Mouse (Mus musculus) erythroblast, embryonic 14.5 days (primary cell): Measurements from ENCODE around the gene Hrh3. TPM values are rescaled to one million over a fixed set of nuclear protein-coding genes. Genes with fewer than 3 reads are reported as not detected.

Experiments
- H3K27me3 ChIP-seq: 2 replicates; pipeline ENCODE4 v1.6.1; 2012; ENCODE audit warnings: inconsistent platforms; ENCODE audit not compliant: control insufficient read depth
- H3K36me3 ChIP-seq: 2 replicates; pipeline ENCODE4 v1.6.1; 2012; ENCODE audit warnings: mild to moderate bottlenecking, inconsistent platforms; ENCODE audit not compliant: control insufficient read depth
- H3K4me1 ChIP-seq: 2 replicates; pipeline ENCODE4 v1.6.1; 2012; ENCODE audit warnings: inconsistent platforms; ENCODE audit not compliant: control insufficient read depth
- H3K4me3 ChIP-seq: replicated peaks from 2 replicates; pipeline ENCODE3; 2012; ENCODE audit warnings: moderate library complexity, mild to moderate bottlenecking, inconsistent platforms
- H3K9me3 ChIP-seq: 2 replicates; pipeline ENCODE4 v1.6.1; 2012; ENCODE audit warnings: low read length, inconsistent platforms, mixed read lengths; ENCODE audit not compliant: control insufficient read depth
- GATA1 ChIP-seq: IDR thresholded peaks from 2 replicates; pipeline ENCODE4 v1.6.1; 2012; ENCODE audit warnings: low read length, inconsistent platforms, mixed read lengths
- TAL1 ChIP-seq: IDR thresholded peaks from 3 replicates; pipeline ENCODE4 v1.6.1; 2012; ENCODE audit warnings: low read length, inconsistent platforms, mixed read lengths
- polyA plus RNA-seq: library from polyadenylated mRNA; stranded (reverse); fragments of >175 nt; gene quantifications from 2 replicates; pipeline ENCODE4 v1.2.3, GENCODE M21; 2012

Hrh3 gene
- polyA plus RNA-seq: not detected in 2 replicates

GRCm38 (mm10) chr2:180103978-180104658 is at the start of gene Hrh3:
TSS of gene Hrh3 (minus strand) at chr2:180104488.
- no peaks in the 10 kb centered on the region for H3K36me3 ChIP-seq
- TF ChIP-seq GATA1 (no peak), TAL1 (no peak)
- no peaks in the 10 kb centered on the region; the same call in 1 of the 2 replicates for H3K9me3 ChIP-seq
- peaks cover 75% of the 10 kb centered on the region for H3K27me3 ChIP-seq
- H3K4me1 ChIP-seq: peaks cover 19% of the 10 kb centered on the region
- peak within 1 kb of the TSS; percentile 37 for H3K4me3 ChIP-seq

GRCm38 (mm10) chr2:180148551-180148950 is 44.3 kb upstream of the Hrh3 start:
- TF ChIP-seq TAL1 (no peak), GATA1 (no peak)
- Histone ChIP-seq H3K4me1 (no peaks in the 10 kb centered on the region), H3K27me3 (no peaks in the 10 kb centered on the region), H3K36me3 (peaks cover 69% of the 10 kb centered on the region), H3K4me3 (no peak overlapping the region), H3K9me3 (no peaks in the 10 kb centered on the region)

GRCm38 (mm10) chr2:180147379-180147778 is 43.1 kb upstream of the Hrh3 start:
- no peaks in the 10 kb centered on the region for H3K4me1 ChIP-seq
- H3K27me3 ChIP-seq: no peaks in the 10 kb centered on the region
- TF ChIP-seq GATA1 (no peak), TAL1 (no peak)
- H3K4me3 ChIP-seq: no peak overlapping the region
- no peaks in the 10 kb centered on the region for H3K9me3 ChIP-seq
- H3K36me3 ChIP-seq: peaks cover 63% of the 10 kb centered on the region

GRCm38 (mm10) chr2:180146091-180146490 is 41.8 kb upstream of the Hrh3 start:
- TF ChIP-seq TAL1 (no peak), GATA1 (no peak)
- no peaks in the 10 kb centered on the region for H3K27me3 ChIP-seq
- H3K9me3 ChIP-seq: no peaks in the 10 kb centered on the region
- peaks cover 61% of the 10 kb centered on the region for H3K36me3 ChIP-seq
- H3K4me3 ChIP-seq: no peak overlapping the region
- no peaks in the 10 kb centered on the region for H3K4me1 ChIP-seq

- no peak for TF ChIP-seq GATA1
- TF ChIP-seq TAL1: no peak
- Histone ChIP-seq H3K4me1 (peaks cover 21% of the 10 kb centered on the region), H3K27me3 (no peaks in the 10 kb centered on the region), H3K9me3 (no peaks in the 10 kb centered on the region), H3K36me3 (peaks cover 24% of the 10 kb centered on the region), H3K4me3 (no peak overlapping the region)
Observed at GRCm38 (mm10) chr2:180135414-180135813, 31.1 kb upstream of the Hrh3 start.

GRCm38 (mm10) chr2:180133911-180134310 is 29.6 kb upstream of the Hrh3 start:
- Histone ChIP-seq H3K4me1 (peaks cover 21% of the 10 kb centered on the region), H3K36me3 (peaks cover 14% of the 10 kb centered on the region), H3K9me3 (no peaks in the 10 kb centered on the region), H3K4me3 (no peak overlapping the region), H3K27me3 (no peaks in the 10 kb centered on the region)
- TF ChIP-seq TAL1 (no peak), GATA1 (no peak)

GRCm38 (mm10) chr2:180133231-180133630 is 28.9 kb upstream of the Hrh3 start:
- peaks cover 7% of the 10 kb centered on the region for H3K36me3 ChIP-seq
- H3K4me1 ChIP-seq: peaks cover 21% of the 10 kb centered on the region
- no peaks in the 10 kb centered on the region for H3K27me3 ChIP-seq
- no peaks in the 10 kb centered on the region for H3K9me3 ChIP-seq
- TF ChIP-seq GATA1 (no peak), TAL1 (no peak)
- H3K4me3 ChIP-seq: no peak overlapping the region

DNA sequence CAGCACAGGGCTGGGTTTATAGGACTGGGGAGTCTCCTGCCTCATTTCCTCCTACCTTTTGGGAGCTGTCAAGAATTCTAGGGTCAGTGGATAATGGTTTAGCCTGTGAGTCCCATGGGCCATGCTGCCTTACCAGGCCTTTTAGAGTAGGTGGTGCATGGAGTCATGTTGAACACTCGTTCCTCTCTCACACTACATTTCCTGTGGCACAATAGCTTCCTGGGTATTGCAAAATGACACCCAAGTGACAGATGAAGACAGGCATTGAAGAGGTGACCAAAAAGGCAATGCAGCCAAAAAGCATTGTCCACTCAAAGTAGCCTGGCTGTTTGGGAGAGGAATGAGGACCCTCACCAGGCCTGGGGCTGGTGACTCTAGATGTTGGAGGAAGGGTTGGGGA is 23.4 kb upstream of the Hrh3 start:
- H3K4me1 ChIP-seq: peaks cover under 1% of the 10 kb centered on the region
- TF ChIP-seq GATA1 (no peak), TAL1 (no peak)
- peaks cover 9% of the 10 kb centered on the region for H3K36me3 ChIP-seq
- H3K27me3 ChIP-seq: no peaks in the 10 kb centered on the region
- no peak overlapping the region for H3K4me3 ChIP-seq
- H3K9me3 ChIP-seq: no peaks in the 10 kb centered on the region

- Histone ChIP-seq H3K27me3 (no peaks in the 10 kb centered on the region), H3K9me3 (no peaks in the 10 kb centered on the region), H3K36me3 (peaks cover 9% of the 10 kb centered on the region), H3K4me3 (no peak overlapping the region), H3K4me1 (no peaks in the 10 kb centered on the region; the same call in 1 of the 2 replicates)
- no peak for TF ChIP-seq TAL1
- no peak for TF ChIP-seq GATA1
Observed at GRCm38 (mm10) chr2:180126195-180126594, 21.9 kb upstream of the Hrh3 start.

DNA sequence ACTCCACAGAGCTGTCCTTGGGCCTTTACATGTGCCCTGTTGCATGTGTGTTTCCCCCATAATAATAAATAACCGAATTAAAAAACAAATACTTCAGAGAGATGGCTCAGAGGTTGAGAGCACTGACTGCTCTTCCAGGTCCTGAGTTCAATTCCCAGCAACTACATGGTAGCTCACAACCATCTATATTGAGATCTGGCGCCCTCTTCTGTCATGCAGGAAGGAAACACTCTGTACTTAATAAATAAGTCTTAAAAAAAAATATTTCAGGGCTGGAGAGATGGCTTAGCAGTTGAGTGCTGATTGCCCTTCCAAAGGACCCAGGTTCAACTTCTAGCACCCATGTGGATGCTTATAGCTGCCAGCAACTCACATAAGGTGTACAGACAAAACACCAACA is 19.9 kb upstream of the Hrh3 start:
- Histone ChIP-seq H3K36me3 (peaks cover 9% of the 10 kb centered on the region), H3K4me3 (no peak overlapping the region), H3K27me3 (no peaks in the 10 kb centered on the region), H3K9me3 (no peaks in the 10 kb centered on the region), H3K4me1 (peaks cover 15% of the 10 kb centered on the region)
- TF ChIP-seq TAL1: no peak
- TF ChIP-seq GATA1: no peak
